Mouse (Mus musculus): ENCODE measurements around the gene Zmynd8. TPM values are rescaled to one million over a fixed set of nuclear protein-coding genes. Genes with fewer than 3 reads are reported as not detected.
A peak's percentile ranks its signal among the peaks of the same experiment; 100 is the strongest.

The Zmynd8 gene
- polyA plus RNA-seq, 1 experiment from 2014 or later: 72.1 TPM

- H3K4me1 ChIP-seq: peaks cover 81% of the 10 kb centered on the region
- H3K4me3 ChIP-seq: no peak overlapping the region
- no peaks in the 10 kb centered on the region for H3K27me3 ChIP-seq
- H3K36me3 ChIP-seq: peaks cover 13% of the 10 kb centered on the region; the same call in 1 of the 2 replicates
- peak; percentile 49 for ATAC-seq (ENCODE audit: low FRiP score)
- whole genome bisulfite sequencing: 70% methylated on average over 26 of the region's 26 CpGs
- 0 out of 2 replicates have a peak overlapping the region, but pooled peaks have one; percentile 2 for H3K4me2 ChIP-seq (replicated peaks)
- H3K9ac ChIP-seq: no peak overlapping the region
- H3K27ac ChIP-seq: peak overlapping the region; percentile 80
- no peaks in the 10 kb centered on the region for H3K9me3 ChIP-seq (replicated peaks)
These were observed 36.9 kb downstream of the Zmynd8 start for GRCm38 (mm10) chr2:165861683-165862594.

- Histone ChIP-seq H3K4me3 (no peak overlapping the region), H3K27me3 (no peaks in the 10 kb centered on the region), H3K9me3 (replicated peaks) (no peaks in the 10 kb centered on the region), H3K36me3 (peaks cover 13% of the 10 kb centered on the region; the same call in 1 of the 2 replicates), H3K27ac (peak overlapping the region; percentile 80), H3K9ac (no peak overlapping the region), H3K4me2 (replicated peaks) (no peak overlapping the region), H3K4me1 (peaks cover 81% of the 10 kb centered on the region)
- no peak; the same call in 1 of the 2 replicates for ATAC-seq (ENCODE audit: low FRiP score)
- 92% methylated on average over 20 of the region's 20 CpGs for WGBS
These were observed 37.7 kb downstream of the Zmynd8 start for GRCm38 (mm10) chr2:165860962-165861682.

GRCm38 (mm10) chr2:165860447-165860846, 38.4 kb downstream of the Zmynd8 start:
- Histone ChIP-seq H3K4me1 (peaks cover 85% of the 10 kb centered on the region), H3K4me3 (no peak overlapping the region), H3K9ac (no peak overlapping the region), H3K9me3 (replicated peaks) (no peaks in the 10 kb centered on the region), H3K27me3 (no peaks in the 10 kb centered on the region), H3K36me3 (peaks cover 13% of the 10 kb centered on the region; the same call in 1 of the 2 replicates), H3K4me2 (replicated peaks) (no peak overlapping the region), H3K27ac (0 out of 2 replicates have a peak overlapping the region, but pooled peaks have one; percentile 5)
- no peak for ATAC-seq (ENCODE audit: low FRiP score)
- 96% methylated on average over 6 of the region's 6 CpGs for WGBS

GRCm38 (mm10) chr2:165858453-165859384, 40.1 kb downstream of the Zmynd8 start:
- H3K9ac ChIP-seq: peak overlapping the region; percentile 48
- no peak overlapping the region for H3K4me3 ChIP-seq
- no peaks in the 10 kb centered on the region for H3K9me3 ChIP-seq (replicated peaks)
- H3K27ac ChIP-seq: peak overlapping the region; percentile 91
- 10% methylated on average over 12 of the region's 12 CpGs for WGBS
- no peaks in the 10 kb centered on the region for H3K27me3 ChIP-seq
- peaks cover 9% of the 10 kb centered on the region; the same call in 1 of the 2 replicates for H3K36me3 ChIP-seq
- 0 out of 2 replicates have a peak, but pooled peaks have one; percentile 3 for ATAC-seq (ENCODE audit: low FRiP score)
- H3K4me1 ChIP-seq: peaks cover 89% of the 10 kb centered on the region
- peak overlapping the region; percentile 42 for H3K4me2 ChIP-seq (replicated peaks)

GRCm38 (mm10) chr2:165857841-165858426, 40.9 kb downstream of the Zmynd8 start:
- Histone ChIP-seq H3K9me3 (replicated peaks) (no peaks in the 10 kb centered on the region), H3K4me3 (peak overlapping the region; percentile 5; the same call in 1 of the 2 replicates), H3K4me2 (replicated peaks) (peak overlapping the region; percentile 42), H3K9ac (peak overlapping the region; percentile 36), H3K27ac (peak overlapping the region; percentile 91), H3K4me1 (peaks cover 87% of the 10 kb centered on the region), H3K27me3 (no peaks in the 10 kb centered on the region), H3K36me3 (peaks cover 9% of the 10 kb centered on the region; the same call in 1 of the 2 replicates)
- peak; percentile 42 for ATAC-seq (ENCODE audit: low FRiP score)
- WGBS: 5% methylated on average over 22 of the region's 22 CpGs

GRCm38 (mm10) chr2:165857395-165857831, 41.4 kb downstream of the Zmynd8 start:
- H3K4me2 ChIP-seq (replicated peaks): peak overlapping the region; percentile 42
- 13% methylated on average over 4 of the region's 4 CpGs for WGBS
- H3K4me3 ChIP-seq: no peak overlapping the region

GRCm38 (mm10) chr2:165856611-165857200, 42.1 kb downstream of the Zmynd8 start:
- peaks cover 81% of the 10 kb centered on the region for H3K4me1 ChIP-seq
- H3K36me3 ChIP-seq: peaks cover 7% of the 10 kb centered on the region
- no peak overlapping the region for H3K4me3 ChIP-seq
- WGBS: 80% methylated on average over 7 of the region's 7 CpGs
- peak overlapping the region; percentile 91 for H3K27ac ChIP-seq
- H3K9ac ChIP-seq: no peak overlapping the region
- no peaks in the 10 kb centered on the region for H3K9me3 ChIP-seq (replicated peaks)
- H3K4me2 ChIP-seq (replicated peaks): no peak overlapping the region
- no peaks in the 10 kb centered on the region for H3K27me3 ChIP-seq
- ATAC-seq (ENCODE audit: low FRiP score): no peak

More at GRCm38 (mm10) chr2:165857395-165857831, 41.4 kb downstream of the Zmynd8 start:
- peak overlapping the region; percentile 36 for H3K9ac ChIP-seq
- H3K4me1 ChIP-seq: peaks cover 85% of the 10 kb centered on the region
- H3K9me3 ChIP-seq (replicated peaks): no peaks in the 10 kb centered on the region
- H3K36me3 ChIP-seq: peaks cover 9% of the 10 kb centered on the region; the same call in 1 of the 2 replicates
- H3K27ac ChIP-seq: peak overlapping the region; percentile 91
- ATAC-seq (ENCODE audit: low FRiP score): no peak
- H3K27me3 ChIP-seq: no peaks in the 10 kb centered on the region

GRCm38 (mm10) chr2:165855641-165856301, 43.0 kb downstream of the Zmynd8 start:
- Histone ChIP-seq H3K4me2 (replicated peaks) (no peak overlapping the region), H3K36me3 (peaks cover 15% of the 10 kb centered on the region), H3K9ac (no peak overlapping the region), H3K9me3 (replicated peaks) (no peaks in the 10 kb centered on the region), H3K4me1 (peaks cover 84% of the 10 kb centered on the region), H3K4me3 (no peak overlapping the region), H3K27ac (peak overlapping the region; percentile 52), H3K27me3 (no peaks in the 10 kb centered on the region)
- WGBS: 62% methylated on average over 6 of the region's 6 CpGs
- ATAC-seq (ENCODE audit: low FRiP score): no peak

GRCm38 (mm10) chr2:165854207-165854968, 44.4 kb downstream of the Zmynd8 start:
- peak overlapping the region; percentile 52 for H3K27ac ChIP-seq
- H3K27me3 ChIP-seq: no peaks in the 10 kb centered on the region
- no peak for ATAC-seq (ENCODE audit: low FRiP score)
- H3K9ac ChIP-seq: no peak overlapping the region
- peaks cover 19% of the 10 kb centered on the region for H3K36me3 ChIP-seq
- 52% methylated on average over 16 of the region's 16 CpGs for WGBS
- H3K4me2 ChIP-seq (replicated peaks): no peak overlapping the region
- H3K9me3 ChIP-seq (replicated peaks): no peaks in the 10 kb centered on the region
- no peak overlapping the region for H3K4me3 ChIP-seq
- H3K4me1 ChIP-seq: peaks cover 76% of the 10 kb centered on the region
